15 mouse cellular contexts compared by ENCODE assay signal in genomic region chr3:21917228-21917910, GRCm38 (mm10).
DNase-seq lines count a peak whose midpoint lies in the region; ATAC-seq lines count a peak whose summit lies in the region.
"Had no signal": no experiment of that assay in that cellular context is flagged by ENCODE, and none has a peak within 500 bp of the region (broad histone marks: within the 10 kb centered on the region; RNA-seq: fewer than 3 reads in every experiment).

No protein-coding gene starts in this region.

- peak; percentile 47 to 60 for DNase-seq in spleen, postnatal 36 days (ENCODE audit: low spot score in 2 of 2)
- DNase-seq in spleen, adult 12 weeks (ENCODE audit: low spot score), result no peak
- no peak for DNase-seq in thymus, adult 18-20 months
- DNase-seq in lung, adult 18-20 months, result no peak
- no peak for DNase-seq in gastrocnemius, postnatal 4 days (ENCODE audit: low spot score in 2 of 2)
- DNase-seq: adrenal gland, adult 2 months; cerebellum, adult 18-20 months; heart, postnatal 10 days; kidney, adult 2 months; lung, adult 2 months; lung, postnatal 4 days; midbrain, embryonic 14.5 days had no signal

- 0 out of 2 replicates have a peak, but pooled peaks have one; percentile 10 for ATAC-seq in common myeloid progenitor, adult 5-6 weeks (replicated peaks; ENCODE audit: low read depth, poor library complexity, severe bottlenecking)
- ATAC-seq in megakaryocyte, adult 5-6 weeks (ENCODE audit: poor library complexity, severe bottlenecking), result peak; percentile 43
- ATAC-seq: forebrain, embryonic 15.5 days had no signal

Comparison
In these comparisons a context has a peak if more than half of its experiments do, and no peak if none do; other contexts are left out.
1. DNase-seq: peak in spleen, postnatal 36 days (2 of 2); none in spleen, adult 12 weeks (single experiment), thymus, adult 18-20 months (0 of 2), lung, adult 18-20 months (0 of 2) and gastrocnemius, postnatal 4 days (0 of 2).